Mouse (Mus musculus) embryo, embryonic 10.5 days (tissue): ENCODE measurements around the gene Chst8.

Source experiments
- DNase-seq: peaks from one replicate; pipeline ENCODE4 v3.0.0-alpha.2; 2015; ENCODE audit warnings: low spot score

Gene Chst8

GRCm38 (mm10) chr7:34750350-34750749 lies 62.2 kb downstream of the Chst8 start:
- DNase-seq = no peak

GRCm38 (mm10) chr7:34749753-34750152 lies 62.8 kb downstream of the Chst8 start:
- DNase-seq = peak; percentile 70

GRCm38 (mm10) chr7:34748501-34748900 lies 64.0 kb downstream of the Chst8 start:
- DNase-seq = no peak

- no peak for DNase-seq
Measured at GRCm38 (mm10) chr7:34747661-34748060, 64.8 kb downstream of the Chst8 start.

GRCm38 (mm10) chr7:34746586-34746985 lies 65.9 kb downstream of the Chst8 start:
- no peak for DNase-seq

GRCm38 (mm10) chr7:34746165-34746564 lies 66.3 kb downstream of the Chst8 start:
- no peak for DNase-seq

- DNase-seq = no peak
Measured at GRCm38 (mm10) chr7:34745426-34745825, 67.1 kb downstream of the Chst8 start.

GRCm38 (mm10) chr7:34744994-34745393 lies 67.5 kb downstream of the Chst8 start:
- DNase-seq = no peak

GRCm38 (mm10) chr7:34743411-34744085 lies 69.0 kb downstream of the Chst8 start:
- no peak for DNase-seq

- no peak for DNase-seq
Measured at GRCm38 (mm10) chr7:34739371-34739770, 73.1 kb downstream of the Chst8 start.

- DNase-seq = no peak
Measured at GRCm38 (mm10) chr7:34737206-34737605, 75.3 kb downstream of the Chst8 start.

GRCm38 (mm10) chr7:34734348-34734747 lies 78.2 kb downstream of the Chst8 start:
- DNase-seq = no peak

- DNase-seq = no peak
Measured at GRCm38 (mm10) chr7:34728931-34729330, 83.6 kb downstream of the Chst8 start.

- DNase-seq = no peak
Measured at GRCm38 (mm10) chr7:34725206-34725605, 87.3 kb downstream of the Chst8 start.

- no peak for DNase-seq
Measured at GRCm38 (mm10) chr7:34722551-34723230, 89.8 kb downstream of the Chst8 start.

- no peak for DNase-seq
Measured at GRCm38 (mm10) chr7:34722151-34722550, 90.4 kb downstream of the Chst8 start.

- DNase-seq = peak; percentile 75
Measured at GRCm38 (mm10) chr7:34721650-34722048, 90.9 kb downstream of the Chst8 start.

- DNase-seq = peak; percentile 19
Measured at GRCm38 (mm10) chr7:34720882-34721649, 91.4 kb downstream of the Chst8 start.

GRCm38 (mm10) chr7:34719599-34719998 lies 92.9 kb downstream of the Chst8 start:
- peak; percentile 84 for DNase-seq

- no peak for DNase-seq
Measured at GRCm38 (mm10) chr7:34718651-34719050, 93.9 kb downstream of the Chst8 start.

GRCm38 (mm10) chr7:34717161-34717810 lies 95.2 kb downstream of the Chst8 start:
- DNase-seq = peak; percentile 72

- no peak for DNase-seq
Measured at GRCm38 (mm10) chr7:34714848-34715460, 97.6 kb downstream of the Chst8 start.
